Mouse (Mus musculus) olfactory bulb, adult 2 months (tissue): ENCODE data around the gene Aldh4a1.

Experiments used
- CTCF ChIP-seq: fragments of 200-500 bp; IDR thresholded peaks from 2 replicates; pipeline ENCODE4 v1.5.1; 2012; ENCODE audit warnings: low read depth, mild to moderate bottlenecking, low read length, moderate library complexity; ENCODE audit not compliant: insufficient read depth
- POLR2A ChIP-seq: fragments of 200-500 bp; IDR thresholded peaks from 2 replicates; pipeline ENCODE4 v1.6.1; 2012; ENCODE audit warnings: mild to moderate bottlenecking, low read depth, low read length, moderate library complexity; ENCODE audit not compliant: insufficient read depth

DNA sequence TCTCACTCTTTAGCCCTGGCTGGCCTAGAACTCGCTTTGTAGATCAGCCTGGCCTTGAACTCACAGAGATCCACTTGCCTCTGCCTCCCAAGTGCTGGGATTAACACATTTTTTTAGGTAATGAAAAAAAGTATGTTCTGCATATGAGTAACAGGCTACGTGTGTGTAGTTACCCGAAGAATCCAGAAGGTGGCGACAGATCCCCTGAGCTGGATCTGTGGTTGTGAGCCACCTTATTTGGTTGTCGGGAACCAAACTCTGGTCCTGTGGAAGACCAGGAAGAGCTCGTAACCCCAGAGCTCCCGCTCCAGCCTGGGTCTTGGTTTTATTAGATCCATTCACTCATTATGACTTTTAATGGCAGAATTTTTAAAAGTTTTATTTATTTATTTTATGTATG lies 24.2 kb downstream of the Aldh4a1 start:
- TF ChIP-seq CTCF (no peak), POLR2A (no peak)
